Mouse (Mus musculus): ENCODE data around the gene Lcp2.

Lcp2 gene

DNA sequence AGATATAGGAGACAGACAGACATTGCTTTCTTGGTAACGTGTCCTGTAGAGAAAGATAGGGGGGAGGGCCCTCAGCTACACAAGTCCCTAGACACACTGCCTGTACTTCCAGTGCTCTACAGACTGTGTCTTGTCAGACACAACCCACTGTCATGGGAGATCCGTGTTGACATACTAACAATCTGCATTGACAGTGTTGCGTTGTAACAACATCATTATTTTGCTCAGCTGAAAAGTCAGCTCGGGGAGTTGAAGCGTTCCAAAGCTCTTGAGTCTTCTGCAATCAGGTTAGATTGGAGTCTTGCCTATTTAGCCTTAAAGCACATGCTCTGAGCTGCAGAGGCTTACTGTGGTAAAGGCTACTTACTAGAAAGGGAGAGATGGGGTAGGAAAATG lies 820 bp downstream of the Lcp2 start:
- no peak for DNase-seq (ENCODE audit: low read depth, low spot score)

DNA sequence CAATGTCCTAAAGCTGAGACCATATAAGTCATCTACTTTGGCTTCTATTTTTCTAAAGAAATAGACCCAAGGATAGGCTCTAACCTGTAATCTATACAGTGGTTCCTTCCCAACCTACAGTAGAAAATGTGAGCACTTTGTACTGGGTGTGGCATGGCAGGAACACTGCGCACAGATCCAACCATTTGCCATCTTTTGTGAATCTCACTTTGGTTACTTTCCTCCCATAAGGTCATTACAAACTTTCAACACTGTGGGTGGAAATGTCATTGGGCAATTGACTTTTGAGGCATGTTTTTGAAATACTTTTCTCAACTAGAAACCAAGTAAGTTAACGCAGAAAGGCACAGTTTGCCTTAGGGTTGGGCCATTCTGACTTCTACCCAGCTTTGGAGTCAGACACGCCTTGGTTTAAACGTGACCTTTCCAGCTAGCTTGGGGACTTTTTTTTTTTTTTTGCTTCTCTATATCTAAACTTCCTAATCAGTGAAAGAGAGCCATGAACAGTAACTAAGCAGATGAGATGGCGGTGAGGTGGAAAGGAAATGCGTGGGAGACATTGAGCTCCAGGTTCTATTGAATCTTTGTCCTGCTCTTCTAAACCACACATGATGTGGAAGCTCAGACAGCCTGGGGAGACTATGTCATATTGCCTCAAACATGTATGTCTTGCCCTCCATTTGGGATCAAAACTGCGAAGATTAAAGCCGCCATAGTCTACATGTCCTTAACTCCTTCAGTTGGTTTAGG lies 1.8 kb downstream of the Lcp2 start:
- DNase-seq (ENCODE audit: low read depth, low spot score) = no peak

DNA sequence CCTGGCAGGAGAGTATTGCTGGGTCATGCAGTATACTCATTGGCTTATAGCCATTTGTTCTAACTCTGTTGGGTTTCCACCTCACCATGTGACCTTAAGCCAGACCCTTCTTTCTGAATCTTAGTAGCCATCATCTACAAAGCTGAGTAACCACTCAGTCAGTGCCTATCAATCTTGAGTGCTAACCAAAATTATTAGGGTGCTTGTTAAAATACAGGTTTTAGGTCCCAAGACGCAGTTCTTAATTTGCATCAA lies 2.3 kb downstream of the Lcp2 start:
- DNase-seq (ENCODE audit: low read depth, low spot score) = no peak

DNA sequence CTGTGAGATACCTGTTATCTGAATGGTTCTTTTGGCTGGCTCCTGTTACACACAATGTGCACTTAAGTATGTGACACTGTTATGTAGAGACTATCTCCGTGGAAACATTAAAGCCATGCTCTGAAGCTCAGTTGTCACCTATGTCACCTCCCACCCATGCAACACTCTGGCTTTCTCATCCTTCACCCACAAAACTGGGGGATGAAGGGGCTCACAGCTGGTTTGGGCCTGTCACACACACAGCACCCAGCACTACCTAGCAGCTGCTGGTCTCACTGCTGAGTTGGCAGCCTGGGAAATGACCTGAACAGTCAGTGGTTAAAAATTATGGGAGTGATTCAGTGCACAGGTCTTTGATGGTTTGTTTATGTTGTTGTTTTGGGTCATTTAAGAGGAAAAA lies 3.3 kb downstream of the Lcp2 start:
- no peak for DNase-seq (ENCODE audit: low read depth, low spot score)

DNA sequence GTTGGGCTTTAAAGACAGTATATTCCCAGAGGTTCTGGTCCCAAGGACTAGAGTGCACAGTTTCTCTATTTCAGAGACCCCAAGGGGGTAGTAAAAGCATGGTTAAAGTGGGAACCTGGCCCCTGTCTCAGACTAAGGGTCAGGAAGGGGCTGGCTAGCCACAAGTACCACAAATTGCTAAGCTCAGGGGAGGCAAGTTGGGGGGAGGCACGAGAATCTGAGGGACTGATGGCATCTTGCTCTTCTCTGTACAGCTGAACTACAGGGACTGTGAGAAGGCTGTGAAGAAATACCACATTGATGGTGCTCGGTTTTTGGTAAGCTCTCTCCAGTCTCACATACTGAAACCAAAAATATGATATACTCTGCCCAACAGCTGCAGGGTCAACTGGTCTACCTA lies 3.9 kb downstream of the Lcp2 start:
- DNase-seq (ENCODE audit: low read depth, low spot score) = no peak

DNA sequence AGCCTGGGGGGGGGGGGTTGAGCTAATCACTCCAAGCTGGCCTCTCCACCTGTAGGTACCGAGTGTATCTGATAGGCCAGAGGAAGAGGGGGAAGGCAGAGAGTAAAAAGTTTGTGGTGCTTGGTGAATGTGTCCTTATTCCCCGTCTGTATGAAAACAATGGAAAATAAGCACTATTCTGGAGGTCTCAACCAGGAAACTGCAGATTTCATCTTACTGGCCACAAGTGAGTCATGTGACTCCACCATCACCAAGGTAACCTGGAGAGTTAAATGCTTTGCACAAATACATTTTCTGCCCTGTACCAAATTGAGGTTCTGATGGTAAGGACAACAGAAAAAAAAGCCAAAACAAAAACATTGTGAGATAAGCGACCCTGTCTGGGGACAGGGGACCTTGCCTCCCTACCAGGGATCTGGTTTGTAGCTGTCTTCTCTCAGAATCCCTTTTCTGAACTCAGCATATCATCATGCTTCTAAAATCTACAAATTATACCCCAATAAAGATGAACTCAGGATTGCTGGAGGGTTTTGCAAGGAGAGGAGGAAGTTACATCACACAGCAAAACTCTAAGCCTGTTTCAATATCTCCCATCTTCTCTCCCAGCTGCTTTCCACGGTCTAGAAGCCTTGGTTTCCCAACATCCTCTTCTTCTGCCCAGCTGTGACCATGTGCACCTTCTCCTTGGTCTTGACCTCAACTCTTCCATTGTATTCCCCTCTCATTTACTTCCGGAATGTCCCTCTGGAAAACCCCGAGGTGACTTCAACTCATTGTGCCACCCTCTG lies 6.5 kb downstream of the Lcp2 start:
- DNase-seq (ENCODE audit: low read depth, low spot score) = no peak

DNA sequence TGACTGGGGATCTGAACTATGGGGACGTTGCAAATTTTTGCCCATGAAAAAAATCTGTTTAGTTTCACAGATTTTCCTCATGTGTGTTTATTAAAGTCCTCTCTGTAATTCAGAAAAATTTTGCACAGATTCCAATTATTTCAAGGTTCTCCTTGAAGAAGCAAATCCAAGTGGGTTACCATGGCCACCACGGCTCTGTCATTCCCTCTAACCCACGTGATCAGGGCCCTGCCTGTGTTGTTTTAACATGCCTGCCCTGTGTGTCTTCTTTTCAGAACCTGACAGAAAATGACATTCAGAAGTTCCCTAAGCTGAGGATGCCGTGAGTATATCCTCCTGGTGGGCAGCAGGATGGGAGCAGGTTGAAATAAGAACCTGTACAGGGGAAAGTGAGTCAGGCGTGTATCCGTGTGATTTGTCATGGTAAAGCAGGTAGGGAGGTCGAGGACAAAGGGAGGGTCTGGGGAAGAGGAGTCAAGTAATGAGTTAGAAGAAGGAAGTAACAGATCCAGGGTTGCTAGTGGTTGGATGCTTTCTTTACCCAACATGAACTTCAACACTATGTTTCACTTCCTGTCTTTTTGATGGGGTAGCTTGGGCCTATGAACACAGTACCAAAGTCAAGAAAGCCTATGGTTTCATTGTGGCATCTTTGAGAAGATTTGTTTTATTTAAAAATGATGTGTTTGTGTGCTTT lies 7.5 kb downstream of the Lcp2 start:
- no peak for DNase-seq (ENCODE audit: low read depth, low spot score)

DNA sequence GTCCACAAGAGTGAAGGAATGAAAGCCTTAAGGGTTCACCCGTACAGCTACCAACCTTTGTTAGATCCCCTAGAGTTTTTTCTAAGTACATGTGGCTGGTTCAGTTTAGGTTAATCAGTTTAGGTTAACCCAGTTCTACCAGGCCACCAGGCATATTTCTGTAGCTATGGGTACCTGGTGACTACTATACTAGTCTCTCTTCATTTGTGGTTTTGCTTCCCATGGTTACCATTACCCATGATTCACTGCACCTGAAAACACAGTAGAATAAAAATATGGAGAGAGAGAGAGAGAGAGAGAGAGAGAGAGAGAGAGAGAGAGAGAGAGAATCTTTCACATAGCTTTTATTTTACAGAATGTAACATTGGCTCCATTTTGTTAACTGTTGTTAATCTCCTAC lies 10.0 kb downstream of the Lcp2 start:
- no peak for DNase-seq (ENCODE audit: low read depth, low spot score)

DNA sequence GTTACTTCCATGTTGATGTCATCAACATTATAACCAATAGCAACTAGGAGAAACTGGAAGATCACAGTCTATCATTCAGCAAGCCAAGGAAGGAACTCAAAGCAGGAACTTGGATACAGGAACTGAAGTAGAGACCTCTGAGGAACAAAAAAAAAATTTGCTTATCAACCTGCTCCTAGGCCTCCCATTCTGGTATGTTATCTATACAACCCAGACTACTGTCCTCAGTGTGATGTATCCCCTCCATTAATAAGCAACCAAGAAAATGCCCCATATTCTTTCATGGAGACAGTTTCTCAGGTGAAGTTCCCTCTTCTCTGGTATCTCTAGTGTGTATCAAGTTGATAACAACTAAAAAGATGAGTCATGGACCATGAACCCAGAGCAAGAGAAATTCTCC lies 11.6 kb downstream of the Lcp2 start:
- DNase-seq (ENCODE audit: low read depth, low spot score) = no peak

DNA sequence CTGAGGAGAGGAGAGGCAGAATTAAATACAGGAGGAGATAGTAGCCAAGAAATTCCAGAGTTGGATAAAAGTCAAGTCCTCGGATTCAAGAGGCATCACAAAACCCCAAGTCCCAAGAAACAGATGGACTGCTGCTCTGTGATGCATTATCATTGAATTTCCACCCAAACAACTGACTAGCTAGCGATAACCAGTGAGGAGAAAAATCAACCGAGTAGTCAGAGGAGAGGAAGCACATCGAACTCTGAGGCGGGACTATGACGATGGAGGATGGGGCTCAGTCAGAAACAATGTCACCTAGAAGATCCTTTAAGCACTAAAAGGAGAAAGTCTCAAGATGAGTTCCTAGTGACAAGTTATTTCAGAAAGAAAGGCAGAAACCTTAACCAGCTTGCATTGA lies 12.2 kb downstream of the Lcp2 start:
- DNase-seq (ENCODE audit: low read depth, low spot score) = no peak

DNA sequence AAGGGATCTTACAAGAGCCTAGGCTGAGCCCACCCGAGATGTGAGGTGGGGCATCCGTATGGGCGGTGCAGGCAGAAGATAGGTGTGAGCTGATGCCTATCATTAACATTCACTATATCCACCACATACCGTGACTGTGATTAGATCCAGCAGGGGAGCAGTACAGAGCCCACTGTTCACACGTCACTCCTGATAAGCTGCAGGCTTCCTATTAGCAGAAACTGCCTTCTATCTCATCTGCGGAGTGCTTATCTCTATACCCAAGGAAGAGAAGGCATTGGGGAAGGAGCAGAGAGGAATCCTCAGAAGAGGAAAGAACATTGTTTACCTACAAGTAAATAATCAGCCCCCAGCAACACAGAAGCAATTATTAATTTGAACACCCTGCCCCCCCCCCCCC lies 15.0 kb downstream of the Lcp2 start:
- DNase-seq (ENCODE audit: low read depth, low spot score) = no peak

DNA sequence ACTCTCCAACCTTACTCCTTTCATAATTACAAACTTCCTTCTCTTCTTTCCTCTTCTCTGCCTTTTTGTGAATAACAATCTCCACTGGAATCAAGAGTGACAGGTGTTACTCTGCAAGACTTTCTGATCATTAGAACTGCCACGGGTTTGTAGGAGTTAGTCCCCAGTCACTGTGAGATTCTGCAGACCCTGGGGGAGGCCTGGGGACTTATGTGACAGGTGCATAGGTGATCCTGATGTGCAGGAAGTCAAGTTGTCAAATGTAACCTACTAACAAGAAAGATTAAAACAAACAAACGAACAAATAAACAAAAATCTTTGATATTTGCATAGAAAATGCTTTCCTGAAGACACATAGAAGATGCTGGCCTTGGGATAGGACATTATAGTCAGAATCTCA lies 16.5 kb downstream of the Lcp2 start:
- no peak for DNase-seq (ENCODE audit: low read depth, low spot score)

DNA sequence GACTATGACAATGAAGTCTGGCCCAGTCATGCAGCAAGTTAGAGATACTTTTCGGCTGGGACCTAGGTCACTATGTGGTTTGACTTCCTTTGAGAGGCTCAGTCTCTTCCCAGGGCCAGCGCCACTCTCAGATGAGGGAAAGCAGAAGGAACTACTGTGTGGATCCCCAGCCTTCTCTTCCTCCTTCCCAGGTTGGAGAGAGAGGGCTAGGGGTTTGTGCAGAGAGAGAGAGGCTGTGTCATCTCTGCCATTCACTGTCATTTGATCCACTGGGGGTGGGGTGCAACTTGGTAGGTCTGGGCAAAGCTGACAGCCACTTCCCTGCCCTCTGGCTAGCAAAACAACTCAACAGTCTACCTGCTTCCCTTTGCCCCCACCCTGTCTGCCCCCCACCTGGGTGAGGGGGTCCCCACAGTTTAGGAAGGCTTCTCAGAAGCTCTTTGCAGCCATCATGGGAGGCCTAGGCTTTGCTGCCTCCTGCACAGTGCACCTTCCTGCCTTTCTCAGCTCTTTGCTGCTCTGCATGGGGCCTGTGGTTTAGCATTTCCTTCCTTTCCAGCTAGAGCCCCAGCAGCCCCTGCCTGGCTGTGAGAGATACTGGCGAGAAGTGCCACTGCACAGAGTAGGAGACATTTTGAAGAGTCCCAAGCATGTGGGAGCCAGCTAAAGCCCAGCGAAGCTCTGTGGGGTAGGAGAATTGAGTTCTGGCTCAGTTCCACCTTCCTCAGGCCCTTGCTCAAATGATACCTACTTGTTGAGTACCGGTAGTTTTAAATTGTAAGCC lies 17.2 kb downstream of the Lcp2 start:
- no peak for DNase-seq (ENCODE audit: low read depth, low spot score)

DNA sequence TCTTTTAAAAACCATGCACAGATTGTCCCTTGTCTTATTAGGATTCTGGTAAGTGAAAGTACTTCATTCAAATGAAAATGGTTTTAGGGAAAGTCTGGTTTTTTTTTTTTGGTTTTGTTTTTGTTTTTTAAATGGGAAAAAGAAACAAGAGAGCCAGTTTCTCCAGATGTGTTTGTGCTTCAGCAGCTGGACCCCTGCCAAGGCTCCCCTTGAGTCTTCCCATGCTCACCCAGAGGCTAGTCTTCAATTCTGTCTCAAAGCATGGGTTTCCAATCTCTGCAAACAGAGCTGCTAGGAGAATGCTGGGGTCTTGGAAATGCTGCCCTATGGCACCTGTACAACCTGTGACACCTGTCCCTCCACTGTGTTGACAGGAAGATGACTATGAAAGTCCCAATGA lies 23.9 kb downstream of the Lcp2 start:
- no peak for DNase-seq (ENCODE audit: low read depth, low spot score)

DNA sequence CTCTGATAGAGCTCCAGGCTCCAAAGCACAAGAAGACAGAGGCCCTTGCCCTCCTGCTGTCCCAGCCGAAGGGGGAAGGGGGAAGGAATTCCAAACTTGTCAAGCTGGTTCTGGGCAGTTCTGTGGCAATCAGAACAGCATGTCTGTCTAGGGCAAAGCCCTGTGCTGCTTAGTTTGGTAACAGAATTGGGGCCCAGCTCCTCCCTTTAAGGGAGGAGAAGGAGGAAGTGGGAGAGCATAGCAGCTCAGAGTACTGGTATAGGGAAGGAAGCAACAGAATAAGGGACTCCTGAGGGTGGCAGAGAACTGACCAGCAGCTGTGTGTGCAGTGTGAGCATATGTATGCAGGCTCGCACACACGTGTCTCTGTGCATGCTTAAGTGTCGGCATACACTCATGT lies 25.6 kb downstream of the Lcp2 start:
- peak; percentile 54 for DNase-seq (ENCODE audit: low read depth, low spot score)

DNA sequence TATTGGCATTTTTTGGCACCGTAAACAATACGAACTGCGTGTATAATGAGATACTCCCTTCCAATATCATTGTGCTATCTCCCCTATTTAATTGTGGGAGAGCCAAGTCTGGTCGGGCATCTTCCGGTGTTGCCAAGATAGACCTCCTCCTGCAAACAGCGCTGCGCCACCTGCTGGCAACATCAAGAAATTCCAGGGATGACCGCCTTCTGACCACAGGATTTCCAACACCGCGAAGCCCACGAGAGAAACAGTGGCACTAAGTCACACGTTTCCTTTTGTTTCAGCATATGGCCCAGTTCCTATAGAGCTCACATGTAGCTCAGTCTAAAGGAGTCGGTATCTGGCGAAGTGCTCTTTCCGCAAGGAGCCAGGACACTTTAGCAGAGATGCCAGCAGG lies 27.1 kb downstream of the Lcp2 start:
- DNase-seq (ENCODE audit: low read depth, low spot score) = peak; percentile 78

DNA sequence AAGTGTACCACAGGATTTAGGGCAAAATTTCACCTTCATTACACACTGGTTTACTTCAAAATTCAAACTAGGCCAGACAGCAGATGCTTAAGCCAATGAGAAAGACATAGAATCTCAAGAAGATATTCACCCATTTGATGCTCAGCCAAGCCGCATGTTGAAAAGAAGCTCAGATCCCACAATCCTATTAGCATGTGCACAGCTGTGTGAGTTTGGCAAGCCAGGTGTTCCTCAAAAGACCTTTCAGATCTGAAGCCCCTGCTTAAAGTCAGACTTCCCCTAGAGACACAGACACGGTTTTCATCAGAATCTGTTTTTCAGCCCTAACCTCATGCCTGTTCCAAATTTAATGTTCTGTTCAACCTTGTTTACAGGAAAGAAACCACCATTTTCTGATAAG lies 31.1 kb downstream of the Lcp2 start:
- DNase-seq (ENCODE audit: low read depth, low spot score) = no peak

DNA sequence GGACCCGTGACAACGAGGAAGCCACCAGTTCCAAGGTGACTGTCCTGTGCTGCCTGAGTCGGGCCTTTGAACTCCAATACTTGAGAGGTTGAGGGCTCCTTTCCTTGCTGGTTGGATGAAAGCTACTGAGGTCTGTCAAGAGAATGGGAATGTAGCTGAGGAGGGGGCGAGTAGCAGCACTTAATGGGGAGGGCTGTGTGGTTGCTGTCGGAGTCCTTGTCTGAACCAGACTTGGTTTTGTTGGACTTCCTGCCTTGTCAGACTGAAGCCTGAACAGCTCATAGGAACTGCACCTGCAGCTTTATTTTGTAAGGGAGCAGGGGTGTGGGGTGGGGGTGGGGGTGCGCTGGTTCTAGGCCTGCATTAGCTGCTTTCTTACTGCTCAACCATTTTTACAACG lies 31.9 kb downstream of the Lcp2 start:
- DNase-seq (ENCODE audit: low read depth, low spot score) = no peak

DNA sequence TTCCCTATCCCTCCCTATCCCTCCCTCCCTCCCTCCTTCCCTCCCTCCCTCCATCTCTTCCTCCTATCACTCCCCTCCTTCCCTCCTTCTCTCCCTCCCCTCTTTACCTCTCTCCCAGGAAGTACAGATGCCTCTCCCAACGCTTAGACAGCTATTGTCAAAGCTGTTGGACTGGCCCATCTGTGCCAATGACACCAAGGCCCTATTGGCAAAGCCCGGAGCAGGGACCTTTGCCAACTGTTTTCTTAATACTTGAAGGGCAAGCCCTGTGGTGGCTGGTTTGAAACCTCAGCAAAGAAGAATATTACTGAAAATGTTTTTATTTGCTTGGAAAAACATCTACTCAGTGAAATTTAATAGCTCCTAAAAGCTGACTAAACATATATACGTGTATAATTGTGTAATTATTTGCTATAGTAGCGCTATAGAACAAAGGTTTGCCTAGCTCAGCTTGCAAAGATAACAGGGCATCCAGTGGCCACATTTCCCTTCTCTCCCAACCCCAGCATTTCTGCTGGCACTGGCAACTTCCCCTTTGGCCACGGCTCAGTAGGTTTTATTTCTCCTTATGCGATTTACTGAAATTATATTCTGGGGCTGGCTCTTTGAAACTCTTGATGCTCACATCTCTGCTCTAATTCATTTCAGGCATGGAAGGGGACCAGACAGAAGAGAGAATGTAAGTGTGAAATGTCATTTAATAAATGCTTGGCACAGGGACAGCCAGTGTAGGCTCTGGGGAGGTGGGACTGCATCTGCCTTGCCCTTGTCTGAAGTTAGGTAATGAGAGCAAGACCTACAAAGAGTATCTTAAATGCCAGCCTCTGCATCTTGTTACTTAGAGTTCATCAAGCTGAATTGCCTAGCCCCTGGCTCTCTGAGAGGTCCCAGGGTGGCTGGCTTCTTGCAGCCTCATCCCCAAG lies 33.1 kb downstream of the Lcp2 start:
- DNase-seq (ENCODE audit: low read depth, low spot score) = no peak

DNA sequence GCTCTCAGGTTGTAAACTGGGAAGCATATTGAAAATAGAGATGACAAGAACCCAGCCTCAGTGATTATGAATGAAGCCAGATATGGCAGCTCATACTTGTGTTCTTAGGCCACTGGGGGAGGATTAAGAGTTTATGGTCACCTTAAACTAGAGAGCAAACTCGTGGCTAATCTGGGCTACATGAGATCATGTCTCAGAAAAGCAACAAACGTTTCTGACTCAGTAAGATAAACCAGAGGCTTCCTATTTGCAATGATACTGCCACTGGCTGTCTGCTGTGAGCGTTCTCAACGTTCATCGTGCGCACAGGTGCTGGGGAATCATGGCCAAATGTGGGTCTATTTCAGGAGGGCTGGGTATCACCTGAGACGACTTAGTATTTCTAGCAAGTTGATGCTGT lies 37.1 kb downstream of the Lcp2 start:
- DNase-seq (ENCODE audit: low read depth, low spot score) = no peak

DNA sequence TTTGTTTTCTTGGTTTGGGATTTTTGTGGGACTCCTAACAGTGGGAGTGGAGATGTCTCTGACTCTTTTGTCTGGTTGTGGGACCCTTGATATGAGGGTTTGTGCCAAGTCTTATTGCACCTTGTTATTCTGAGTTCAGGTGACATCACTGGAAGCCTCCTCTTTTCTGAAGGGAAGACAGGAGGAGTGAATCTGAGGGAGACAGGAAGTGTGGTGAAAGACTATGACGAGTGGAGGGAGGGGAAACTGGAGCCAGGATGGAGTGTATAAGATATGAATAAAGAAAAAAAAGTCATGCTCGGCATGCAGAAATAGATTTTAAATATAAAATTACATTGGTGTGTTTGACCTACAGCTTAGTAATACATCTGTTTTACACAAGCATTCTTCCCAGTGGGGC lies 37.9 kb downstream of the Lcp2 start:
- no peak for DNase-seq (ENCODE audit: low read depth, low spot score)

All from ES-CJ7 (cell line).